Mouse (Mus musculus): ENCODE measurements around the gene 1500009C09Rik. TPM values are rescaled to one million over a fixed set of nuclear protein-coding genes. Genes with fewer than 3 reads are reported as not detected.
A peak's percentile ranks its signal among the peaks of the same experiment; 100 is the strongest.
"Not testable (repeated sequence)": the region's sequence is repeated elsewhere in the genome, so short reads cannot be mapped to it uniquely, and the experiment has no call there.

1500009C09Rik gene
- polyA plus RNA-seq, 1 experiment, result 182 TPM

- DNase-seq (ENCODE audit: extremely low spot score in 1 of 2, low spot score in 1 of 2), result not testable (repeated sequence)
Measured at GRCm38 (mm10) chr15:82244805-82245161, 7.4 kb upstream of the 1500009C09Rik start.

GRCm38 (mm10) chr15:82247131-82247776 is 4.9 kb upstream of the 1500009C09Rik start:
- no peak for DNase-seq (ENCODE audit: extremely low spot score in 1 of 2, low spot score in 1 of 2)

- no peak for DNase-seq (ENCODE audit: extremely low spot score in 1 of 2, low spot score in 1 of 2)
Measured at GRCm38 (mm10) chr15:82251579-82251978, 618 bp upstream of the 1500009C09Rik start.

GRCm38 (mm10) chr15:82255248-82255647 is 3.1 kb downstream of the 1500009C09Rik start:
- DNase-seq (ENCODE audit: extremely low spot score in 1 of 2, low spot score in 1 of 2), result peak in 1 of 2 experiments; percentile 63

- peak; percentile 92 for DNase-seq (ENCODE audit: extremely low spot score in 1 of 2, low spot score in 1 of 2)
Measured at GRCm38 (mm10) chr15:82255944-82256383, 3.8 kb downstream of the 1500009C09Rik start.

GRCm38 (mm10) chr15:82259510-82259909 is 7.3 kb downstream of the 1500009C09Rik start:
- peak in 1 of 2 experiments; percentile 85 for DNase-seq (ENCODE audit: extremely low spot score in 1 of 2, low spot score in 1 of 2)

GRCm38 (mm10) chr15:82266356-82266755 is 14.2 kb downstream of the 1500009C09Rik start:
- DNase-seq (ENCODE audit: extremely low spot score in 1 of 2, low spot score in 1 of 2), result peak in 1 of 2 experiments; percentile 85

- peak in 1 of 2 experiments; percentile 59 for DNase-seq (ENCODE audit: extremely low spot score in 1 of 2, low spot score in 1 of 2)
Measured at GRCm38 (mm10) chr15:82268185-82268584, 16.0 kb downstream of the 1500009C09Rik start.

GRCm38 (mm10) chr15:82268783-82269182 is 16.6 kb downstream of the 1500009C09Rik start:
- DNase-seq (ENCODE audit: extremely low spot score in 1 of 2, low spot score in 1 of 2), result no peak

- peak in 1 of 2 experiments; percentile 82 for DNase-seq (ENCODE audit: extremely low spot score in 1 of 2, low spot score in 1 of 2)
Measured at GRCm38 (mm10) chr15:82271201-82271600, 19.0 kb downstream of the 1500009C09Rik start.

GRCm38 (mm10) chr15:82272295-82272694 is 20.1 kb downstream of the 1500009C09Rik start:
- no peak for DNase-seq (ENCODE audit: extremely low spot score in 1 of 2, low spot score in 1 of 2)

GRCm38 (mm10) chr15:82274593-82274926 is 22.4 kb downstream of the 1500009C09Rik start, which contains the start of gene Sept3:
Gene Sept3, plus strand, starts transcription at chr15:82274893.
- DNase-seq (ENCODE audit: extremely low spot score in 1 of 2, low spot score in 1 of 2), result no peak

- DNase-seq (ENCODE audit: extremely low spot score in 1 of 2, low spot score in 1 of 2), result peak in 1 of 2 experiments; percentile 80
Measured at GRCm38 (mm10) chr15:82274927-82275901, 23.0 kb downstream of the 1500009C09Rik start.

- peak; percentile 46 to 71 for DNase-seq (ENCODE audit: extremely low spot score in 1 of 2, low spot score in 1 of 2)
Measured at GRCm38 (mm10) chr15:82277591-82277990, 25.4 kb downstream of the 1500009C09Rik start.

GRCm38 (mm10) chr15:82280638-82281037 is 28.4 kb downstream of the 1500009C09Rik start:
- no peak for DNase-seq (ENCODE audit: extremely low spot score in 1 of 2, low spot score in 1 of 2)

- DNase-seq (ENCODE audit: extremely low spot score in 1 of 2, low spot score in 1 of 2), result no peak
Measured at GRCm38 (mm10) chr15:82286157-82286556, 34.0 kb downstream of the 1500009C09Rik start.

GRCm38 (mm10) chr15:82290252-82290651 is 38.1 kb downstream of the 1500009C09Rik start:
- no peak for DNase-seq (ENCODE audit: extremely low spot score in 1 of 2, low spot score in 1 of 2)

GRCm38 (mm10) chr15:82292851-82293250 is 40.7 kb downstream of the 1500009C09Rik start:
- DNase-seq (ENCODE audit: extremely low spot score in 1 of 2, low spot score in 1 of 2), result no peak

GRCm38 (mm10) chr15:82293271-82293711 is 41.1 kb downstream of the 1500009C09Rik start:
- no peak for DNase-seq (ENCODE audit: extremely low spot score in 1 of 2, low spot score in 1 of 2)

- DNase-seq (ENCODE audit: extremely low spot score in 1 of 2, low spot score in 1 of 2), result no peak
Measured at GRCm38 (mm10) chr15:82294059-82294458, 41.9 kb downstream of the 1500009C09Rik start.
